Comparison of ENCODE assay signal across 8 mouse cellular contexts in the genomic region with DNA sequence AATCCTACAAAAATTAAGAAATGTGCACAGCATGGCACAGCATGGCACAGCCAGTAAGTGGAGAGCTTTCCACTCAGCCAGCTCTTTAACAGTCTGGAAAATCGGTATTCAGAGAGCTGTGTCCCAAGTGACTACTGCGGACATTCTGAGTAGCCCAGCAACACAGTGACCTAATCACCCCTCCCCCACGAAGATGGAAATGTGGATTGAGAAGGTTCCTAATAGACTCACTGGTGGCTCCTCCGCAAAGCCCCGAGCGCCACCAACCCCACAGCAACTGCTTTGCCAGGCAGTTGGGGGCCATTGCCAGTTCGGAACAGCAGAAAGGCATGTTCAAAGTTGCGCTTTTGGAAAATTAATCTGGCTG.
DNase-seq lines count a peak whose midpoint lies in the region; ATAC-seq and TF ChIP-seq lines count a peak whose summit lies in the region.

No protein-coding gene starts in this region.

- TF ChIP-seq CTCF in bone marrow macrophage, adult 2 months (IDR thresholded peaks at IDR 0.05; ENCODE audit: low read depth, low read length): no peak

- H3K4me2 ChIP-seq in limb, embryonic 13.5 days (replicated peaks): no peak overlapping the region

- H3K4me3 ChIP-seq in bone marrow macrophage, adult 2 months (ENCODE audit: insufficient read depth, low read length): peak overlapping the region; percentile 41
- H3K4me3 ChIP-seq in limb, embryonic 13.5 days: no peak overlapping the region

- intact Hi-C loops in gastrocnemius, postnatal 14 days (cut with DNase I; ENCODE audit: low total_unique reads): no loop called here

- DNase-seq in gastrocnemius, postnatal 14 days: peak; percentile 34
- DNase-seq in gastrocnemius, adult 8-10 months (ENCODE audit: low spot score in 2 of 2): no peak
- DNase-seq in frontal cortex, adult 2 months (ENCODE audit: extremely low spot score in 1 of 2, low spot score in 1 of 2): peak; percentile 23 to 56
- no peak for DNase-seq in lung, postnatal 25 days (ENCODE audit: low spot score)
- DNase-seq in natural killer cell, adult 2 months (ENCODE audit: low spot score in 2 of 2): no peak
- no peak for DNase-seq in gastrocnemius, postnatal 25 days

- H3K4me1 ChIP-seq in bone marrow macrophage, adult 2 months (ENCODE audit: control insufficient read depth, insufficient read depth, low read length): peaks cover 18% of the 10 kb centered on the region
- H3K4me1 ChIP-seq in limb, embryonic 13.5 days: peaks cover 19% of the 10 kb centered on the region

- H3K9me3 ChIP-seq in limb, embryonic 13.5 days: peaks cover 27% of the 10 kb centered on the region

- peak overlapping the region; percentile 97 for H3K27ac ChIP-seq in bone marrow macrophage, adult 2 months (ENCODE audit: insufficient read depth, low read depth, low read length)
- H3K27ac ChIP-seq in limb, embryonic 13.5 days: no peak overlapping the region

- no peak for TF ChIP-seq POLR2A in bone marrow macrophage, adult 2 months (IDR thresholded peaks at IDR 0.05; ENCODE audit: borderline replicate concordance, low read depth, low read length)

- 38% methylated on average over 8 of the region's 8 CpGs for WGBS in limb, embryonic 13.5 days

- no peaks in the 10 kb centered on the region for H3K36me3 ChIP-seq in limb, embryonic 13.5 days

- H3K27me3 ChIP-seq in limb, embryonic 13.5 days: no peaks in the 10 kb centered on the region

- ATAC-seq in limb, embryonic 13.5 days (ENCODE audit: low FRiP score, low read depth): 0 out of 2 replicates have a peak, but pooled peaks have one; percentile 15

- H3K9ac ChIP-seq in limb, embryonic 13.5 days: no peak overlapping the region

Comparison
In these comparisons a context has a peak if more than half of its experiments do, and no peak if none do; other contexts are left out.
1. DNase-seq: peak in gastrocnemius, postnatal 14 days (single experiment) and frontal cortex, adult 2 months (2 of 2); none in gastrocnemius, adult 8-10 months (0 of 2), lung, postnatal 25 days (single experiment), natural killer cell, adult 2 months (0 of 2) and gastrocnemius, postnatal 25 days (single experiment).